Mouse (Mus musculus) kidney, adult 2 months (tissue): ENCODE measurements at regions not wholly inside any gene's neighbourhood (a gene's known extent, or its start where the extent isn't known, plus 50 kb on each side); places are given as distances from the start of the nearest gene placed in this dataset.

ENCODE experiments used
- CTCF ChIP-seq: fragments of 200-500 bp; conservative IDR thresholded peaks from 2 replicates; pipeline ENCODE4 v1.5.1; 2011; ENCODE audit warnings: low read depth, mild to moderate bottlenecking, control low read depth, low read length, moderate library complexity, mixed read lengths; ENCODE audit not compliant: insufficient read depth, insufficient read length
- POLR2A ChIP-seq: fragments of 200-500 bp; IDR thresholded peaks from one replicate; pipeline ENCODE4 v1.6.1; 2011; ENCODE audit warnings: low read depth, low read length, control low read depth

- no peak for TF ChIP-seq CTCF
- no peak for TF ChIP-seq POLR2A
Measured at GRCm38 (mm10) chr13:28415769-28416168, 158.4 kb downstream of the Gm11361 start.
